Mouse (Mus musculus): ENCODE measurements at regions not wholly inside any gene's neighbourhood (a gene's known extent, or its start where the extent isn't known, plus 50 kb on each side); places are given as distances from the start of the nearest gene placed in this dataset.

GRCm38 (mm10) chr6:70457279-70457678 is 334.8 kb downstream of the Rpia start:
- TF ChIP-seq CTCF (IDR thresholded peaks at IDR 0.05; ENCODE audit: borderline replicate concordance, insufficient read depth, low read depth, low read length), result no peak
- no peak for TF ChIP-seq POLR2A (IDR thresholded peaks at IDR 0.05; ENCODE audit: borderline replicate concordance, insufficient read depth, low read length)

Measured in cerebellum, adult 2 months (tissue).